Mouse (Mus musculus) embryonic fibroblast, embryonic 13.5 days (primary cell): Measurements from ENCODE around the gene Trim56.

Experiments used
- CTCF ChIP-seq: IDR thresholded peaks from 2 replicates; pipeline ENCODE4 v1.5.1; 2011; ENCODE audit warnings: mild to moderate bottlenecking, control low read depth, low read length, moderate library complexity, borderline replicate concordance; ENCODE audit not compliant: insufficient read depth
- POLR2A ChIP-seq: IDR thresholded peaks from 2 replicates; pipeline ENCODE4 v1.6.1; 2011; ENCODE audit warnings: low read depth, mild to moderate bottlenecking, control low read depth, low read length, moderate library complexity

DNA sequence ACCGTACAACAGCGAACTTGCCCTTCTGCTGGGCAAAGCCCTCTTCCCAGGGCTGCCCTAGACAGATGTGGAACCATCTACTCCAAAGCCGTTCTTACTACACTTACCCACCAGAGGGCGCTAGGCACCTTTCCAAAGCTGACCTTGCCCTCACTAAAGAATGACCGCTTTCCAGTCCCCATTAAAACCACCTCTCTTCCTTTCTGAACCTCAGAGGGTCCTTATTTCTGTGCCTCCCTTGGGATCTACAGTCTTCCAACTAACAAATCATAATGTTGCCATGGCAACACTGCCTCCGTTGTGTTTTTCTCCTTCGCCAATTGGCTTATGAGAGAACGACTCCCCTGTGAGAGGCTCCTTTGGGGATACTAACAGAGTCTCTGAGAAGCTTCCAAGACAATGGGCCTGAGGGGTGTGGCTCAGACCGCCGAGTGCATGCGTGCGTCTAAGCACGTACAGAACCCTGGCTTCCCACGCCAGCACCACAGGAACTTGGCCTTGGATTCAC is 6.7 kb upstream of the Trim56 start:
- TF ChIP-seq CTCF, result peak; percentile 65; the same call in 1 of the 2 replicates
- no peak for TF ChIP-seq POLR2A
